Mouse (Mus musculus) liver, embryonic 12.5 days (tissue): ENCODE results near the gene Wbp1l. TPM values are rescaled to one million over a fixed set of nuclear protein-coding genes. Genes with fewer than 3 reads are reported as not detected.

ENCODE experiments used
- ATAC-seq: fragments of 200-750 bp; cut with Nextera tagmentation; 2 replicates; pipeline ENCODE4 v1.8.0; 2017; ENCODE audit warnings: moderate number of reproducible peaks, mild to moderate bottlenecking, moderate library complexity
- H3K27ac ChIP-seq: fragments of 300-500 bp; sonication (generic); 2 replicates; pipeline ENCODE4 v1.5.1; 2016; ENCODE audit warnings: mild to moderate bottlenecking
- H3K27me3 ChIP-seq: fragments of 300-500 bp; sonication (generic); replicated peaks from 2 replicates; pipeline ENCODE4 v1.6.1; 2016; ENCODE audit warnings: mild to moderate bottlenecking, moderate library complexity
- H3K36me3 ChIP-seq: fragments of 300-500 bp; sonication (generic); 2 replicates; pipeline ENCODE4 v1.6.1; 2016; ENCODE audit warnings: mild to moderate bottlenecking, moderate library complexity
- H3K4me1 ChIP-seq: fragments of 300-500 bp; sonication (generic); 2 replicates; pipeline ENCODE4 v1.6.1; 2016
- H3K4me2 ChIP-seq: fragments of 300-500 bp; sonication (generic); 2 replicates; pipeline ENCODE4 v1.6.1; 2016; ENCODE audit warnings: mild to moderate bottlenecking, moderate library complexity
- H3K4me3 ChIP-seq: fragments of 300-500 bp; sonication (generic); 2 replicates; pipeline ENCODE4 v1.5.1; 2016; ENCODE audit warnings: mild to moderate bottlenecking, moderate library complexity
- H3K9ac ChIP-seq: fragments of 300-500 bp; sonication (generic); 2 replicates; pipeline ENCODE4 v1.6.1; 2016; ENCODE audit warnings: mild to moderate bottlenecking, moderate library complexity
- H3K9me3 ChIP-seq: fragments of 300-500 bp; sonication (generic); replicated peaks from 2 replicates; pipeline ENCODE4 v1.6.1; 2016; ENCODE audit warnings: mild to moderate bottlenecking, moderate library complexity
- WGBS: fragments of 180-500 bp; shearing (Covaris S2); methylation state at CpG from one replicate; pipeline ENCODE4 v1.1.7; 2016; ENCODE audit not compliant: insufficient replicate concordance; 5-methylcytosine and 5-hydroxymethylcytosine counted together
- polyA plus RNA-seq: library from polyadenylated mRNA; unstranded; fragments of >200 nt; fragmentation: Nextera tagmentation; extraction: Ambion mirVana; gene quantifications from 2 replicates; pipeline ENCODE4 v1.2.1, GENCODE M21; 2016

The Wbp1l gene
- polyA plus RNA-seq, 1 experiment from 2014 or later = 24.9 TPM

GRCm38 (mm10) chr19:46699011-46699481 lies 100.2 kb downstream of the Wbp1l start:
- H3K4me3 ChIP-seq = no peak overlapping the region
- H3K27me3 ChIP-seq = peaks cover 9% of the 10 kb centered on the region
- no peak overlapping the region for H3K27ac ChIP-seq
- H3K4me2 ChIP-seq = no peak overlapping the region
- H3K9ac ChIP-seq = no peak overlapping the region
- no peak for ATAC-seq
- peaks cover 10% of the 10 kb centered on the region; the same call in 1 of the 2 replicates for H3K4me1 ChIP-seq
- H3K36me3 ChIP-seq = peaks cover 23% of the 10 kb centered on the region; the same call in 1 of the 2 replicates
- 51% methylated on average over 10 of the region's 10 CpGs for WGBS
- H3K9me3 ChIP-seq = 0 out of 2 replicates have a peak, but pooled peaks cover 3% of the 10 kb centered on the region

- Histone ChIP-seq H3K4me1 (peaks cover 19% of the 10 kb centered on the region), H3K9me3 (no peaks in the 10 kb centered on the region), H3K4me2 (no peak overlapping the region), H3K36me3 (peaks cover 12% of the 10 kb centered on the region; the same call in 1 of the 2 replicates), H3K4me3 (no peak overlapping the region), H3K27ac (no peak overlapping the region), H3K9ac (no peak overlapping the region), H3K27me3 (peaks cover 22% of the 10 kb centered on the region)
- no peak for ATAC-seq
- WGBS = 80% methylated on average over 9 of the region's 9 CpGs
Measured at GRCm38 (mm10) chr19:46701156-46701555, 102.3 kb downstream of the Wbp1l start.

- peaks cover 36% of the 10 kb centered on the region for H3K4me1 ChIP-seq
- peak overlapping the region; percentile 12; the same call in 1 of the 2 replicates for H3K4me2 ChIP-seq
- no peak overlapping the region for H3K4me3 ChIP-seq
- 0 out of 2 replicates have a peak overlapping the region, but pooled peaks have one; percentile 17 for H3K9ac ChIP-seq
- no peak overlapping the region for H3K27ac ChIP-seq
- no peaks in the 10 kb centered on the region for H3K9me3 ChIP-seq
- H3K27me3 ChIP-seq = peaks cover 22% of the 10 kb centered on the region
- ATAC-seq = no peak
- peaks cover 8% of the 10 kb centered on the region; the same call in 1 of the 2 replicates for H3K36me3 ChIP-seq
- 21% methylated on average over 7 of the region's 7 CpGs for WGBS
Measured at GRCm38 (mm10) chr19:46705779-46706495, 107.1 kb downstream of the Wbp1l start.

- H3K4me3 ChIP-seq = peak overlapping the region; percentile 64
- H3K4me1 ChIP-seq = peaks cover 36% of the 10 kb centered on the region
- peak; percentile 18; the same call in 1 of the 2 replicates for ATAC-seq
- H3K27me3 ChIP-seq = peaks cover 22% of the 10 kb centered on the region
- 43% methylated on average over 9 of the region's 9 CpGs for WGBS
- no peak overlapping the region for H3K27ac ChIP-seq
- H3K4me2 ChIP-seq = peak overlapping the region; percentile 83
- H3K9ac ChIP-seq = peak overlapping the region; percentile 70; the same call in 1 of the 2 replicates
- H3K36me3 ChIP-seq = peaks cover 2% of the 10 kb centered on the region; the same call in 1 of the 2 replicates
- H3K9me3 ChIP-seq = no peaks in the 10 kb centered on the region
Measured at GRCm38 (mm10) chr19:46706540-46707295, 107.8 kb downstream of the Wbp1l start.

Other genes with a start within 250 kb of the Wbp1l start
- 0.37 and 0.41 TPM in 2 replicates for gene 2310034G01Rik, start 248.8 kb upstream of the Wbp1l start, polyA plus RNA-seq
- gene Actr1a, start 203.3 kb upstream of the Wbp1l start, polyA plus RNA-seq = 71.5 and 72.9 TPM in 2 replicates
- 12.4 TPM in 2 replicates for gene Sufu, start 202.2 kb upstream of the Wbp1l start, polyA plus RNA-seq
- gene Trim8, start 97.4 kb upstream of the Wbp1l start, polyA plus RNA-seq = 19.0 and 19.5 TPM in 2 replicates
- gene Arl3, start 25.9 kb upstream of the Wbp1l start, polyA plus RNA-seq = 37.2 and 38.4 TPM in 2 replicates
- gene Sfxn2, start 25.7 kb upstream of the Wbp1l start, polyA plus RNA-seq = 18.5 and 18.9 TPM in 2 replicates
- gene Cyp17a1, start 74.1 kb downstream of the Wbp1l start, polyA plus RNA-seq = 0.06 TPM in 1 of 2 replicates, not detected in the other
- 7.4 and 7.7 TPM in 2 replicates for gene Borcs7, start 90.8 kb downstream of the Wbp1l start, polyA plus RNA-seq
- 18.5 and 20.1 TPM in 2 replicates for gene As3mt, start 108.4 kb downstream of the Wbp1l start, polyA plus RNA-seq
- 1.6 and 2.5 TPM in 2 replicates for gene Cnnm2, start 162.5 kb downstream of the Wbp1l start, polyA plus RNA-seq